Mouse (Mus musculus) C2C12 (cell line): ENCODE data around the gene Olfr66. TPM values are rescaled to one million over a fixed set of nuclear protein-coding genes. Genes with fewer than 3 reads are reported as not detected.

Experiments used
- H3K27me3 ChIP-seq: one replicate; pipeline ENCODE4 v1.6.1; 2011; ENCODE audit not compliant: control insufficient read depth, insufficient read depth, insufficient read length
- H3K36me3 ChIP-seq: one replicate; pipeline ENCODE4 v1.6.1; 2011; ENCODE audit not compliant: control insufficient read depth, insufficient read depth
- H3K4me3 ChIP-seq: one replicate; pipeline ENCODE4 v1.5.1; 2011; ENCODE audit warnings: mild to moderate bottlenecking, control low read depth; ENCODE audit not compliant: poor library complexity, insufficient read depth, severe bottlenecking
- H3K79me2 ChIP-seq: one replicate; pipeline ENCODE4 v1.6.1; 2011; ENCODE audit not compliant: control insufficient read depth, insufficient read depth
- H3K79me3 ChIP-seq: one replicate; pipeline ENCODE4 v1.6.1; 2011; ENCODE audit warnings: low read depth, control low read depth
- H3ac ChIP-seq: one replicate; pipeline ENCODE3; 2011; ENCODE audit warnings: low read depth; ENCODE audit not compliant: control insufficient read depth, insufficient read length
- CEBPB ChIP-seq: IDR thresholded peaks from one replicate; pipeline ENCODE4 v1.6.1; 2011; ENCODE audit warnings: low read depth, mild to moderate bottlenecking, control low read depth, moderate library complexity
- CTCF ChIP-seq: IDR thresholded peaks from one replicate; pipeline ENCODE4 v1.5.1; 2011; ENCODE audit not compliant: control insufficient read depth, insufficient read depth, insufficient read length
- FOSL1 ChIP-seq: IDR thresholded peaks from one replicate; pipeline ENCODE4 v1.8.0; 2011; ENCODE audit warnings: mild to moderate bottlenecking, low read length; ENCODE audit not compliant: poor library complexity, insufficient read depth, severe bottlenecking
- MAX ChIP-seq: IDR thresholded peaks from one replicate; pipeline ENCODE4 v1.6.1; 2011; ENCODE audit warnings: mild to moderate bottlenecking, control low read depth
- MYOD1 ChIP-seq: IDR thresholded peaks from one replicate; pipeline ENCODE4 v1.6.1; 2011; ENCODE audit warnings: low read depth; ENCODE audit not compliant: control insufficient read depth, insufficient read length
- MYOG ChIP-seq: IDR thresholded peaks from one replicate; pipeline ENCODE4 v1.6.1; 2011; ENCODE audit not compliant: control insufficient read depth, insufficient read length; ENCODE audit errors: extremely low read depth
- USF1 ChIP-seq: IDR thresholded peaks from one replicate; pipeline ENCODE4 v1.6.1; 2011; ENCODE audit warnings: low read depth, mild to moderate bottlenecking, control low read depth, moderate library complexity
- polyA plus RNA-seq: library from polyadenylated mRNA; unstranded; fragments of >200 nt; fragmentation: generic; extraction: Trizol; gene quantifications from one replicate; pipeline ENCODE4 v1.2.1, GENCODE M21; 2012; ENCODE audit warnings: missing spikeins

Olfr66 gene
- polyA plus RNA-seq, 1 experiment = not detected

- H3K27me3 ChIP-seq = no peaks in the 10 kb centered on the region
- no peak overlapping the region for H3ac ChIP-seq
- H3K79me3 ChIP-seq = no peaks in the 10 kb centered on the region
- H3K36me3 ChIP-seq = no peaks in the 10 kb centered on the region
- no peak overlapping the region for H3K4me3 ChIP-seq
- H3K79me2 ChIP-seq = no peaks in the 10 kb centered on the region
- TF ChIP-seq CEBPB (no peak), FOSL1 (no peak), MYOG (no peak), MAX (no peak), MYOD1 (no peak), USF1 (no peak), CTCF (no peak)
Observed at GRCm38 (mm10) chr7:103865716-103866115, 20.3 kb downstream of the Olfr66 start.

DNA sequence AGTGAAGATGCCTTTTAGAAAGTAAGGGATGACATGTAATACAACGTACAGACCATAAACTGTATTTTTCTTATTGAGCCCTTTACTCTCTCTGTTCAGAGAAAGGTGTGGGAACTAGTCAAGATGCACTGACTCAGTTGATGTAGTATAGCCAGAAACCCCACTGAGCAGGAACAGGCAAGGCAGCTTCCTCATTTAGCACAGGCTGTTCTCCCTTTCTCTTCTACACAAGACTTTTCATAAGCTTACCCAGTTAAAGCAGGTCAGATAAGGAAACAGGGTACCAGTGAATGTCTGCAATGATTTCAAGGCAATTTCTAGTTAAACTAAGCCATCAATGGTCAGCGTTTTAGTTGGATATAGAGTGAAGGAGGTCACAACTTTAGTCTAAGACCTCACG is 24.5 kb downstream of the Olfr66 start:
- TF ChIP-seq CEBPB (no peak), MYOG (no peak), MAX (no peak), FOSL1 (no peak), USF1 (no peak), MYOD1 (no peak), CTCF (no peak)
- H3K79me3 ChIP-seq = no peaks in the 10 kb centered on the region
- H3K27me3 ChIP-seq = no peaks in the 10 kb centered on the region
- no peak overlapping the region for H3K4me3 ChIP-seq
- no peaks in the 10 kb centered on the region for H3K79me2 ChIP-seq
- H3ac ChIP-seq = no peak overlapping the region
- no peaks in the 10 kb centered on the region for H3K36me3 ChIP-seq

GRCm38 (mm10) chr7:103860855-103861254 is 25.2 kb downstream of the Olfr66 start:
- Histone ChIP-seq H3K79me2 (no peaks in the 10 kb centered on the region), H3ac (no peak overlapping the region), H3K36me3 (no peaks in the 10 kb centered on the region), H3K79me3 (no peaks in the 10 kb centered on the region), H3K27me3 (no peaks in the 10 kb centered on the region), H3K4me3 (no peak overlapping the region)
- TF ChIP-seq MYOG = no peak
- TF ChIP-seq FOSL1 = peak; percentile 87
- peak; percentile 43 for TF ChIP-seq MYOD1
- no peak for TF ChIP-seq MAX

DNA sequence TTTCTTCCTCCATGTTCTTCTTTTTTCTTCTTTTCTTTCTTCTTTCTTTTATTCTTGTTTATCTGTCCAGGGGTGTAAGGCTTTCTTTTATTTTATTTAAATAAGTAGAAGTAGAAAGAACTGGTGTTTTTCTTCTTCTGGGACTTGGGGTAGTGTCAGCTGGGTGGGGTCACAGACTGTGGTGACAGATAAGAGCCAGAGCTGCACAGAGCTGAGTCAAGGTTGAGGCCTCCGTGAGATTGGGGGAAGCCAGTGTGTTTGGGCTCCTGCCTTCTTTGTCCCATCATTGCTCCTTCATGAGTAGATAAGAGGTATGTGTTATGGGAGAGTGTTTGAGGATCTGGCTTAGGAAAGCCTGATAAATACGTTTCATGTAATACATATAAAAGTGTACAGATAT is 27.0 kb downstream of the Olfr66 start:
- TF ChIP-seq USF1 (no peak), CTCF (no peak), CEBPB (no peak), MAX (no peak), MYOD1 (no peak), MYOG (no peak), FOSL1 (no peak)
- no peaks in the 10 kb centered on the region for H3K79me3 ChIP-seq
- H3K79me2 ChIP-seq = no peaks in the 10 kb centered on the region
- H3ac ChIP-seq = no peak overlapping the region
- H3K4me3 ChIP-seq = no peak overlapping the region
- H3K27me3 ChIP-seq = no peaks in the 10 kb centered on the region
- no peaks in the 10 kb centered on the region for H3K36me3 ChIP-seq

DNA sequence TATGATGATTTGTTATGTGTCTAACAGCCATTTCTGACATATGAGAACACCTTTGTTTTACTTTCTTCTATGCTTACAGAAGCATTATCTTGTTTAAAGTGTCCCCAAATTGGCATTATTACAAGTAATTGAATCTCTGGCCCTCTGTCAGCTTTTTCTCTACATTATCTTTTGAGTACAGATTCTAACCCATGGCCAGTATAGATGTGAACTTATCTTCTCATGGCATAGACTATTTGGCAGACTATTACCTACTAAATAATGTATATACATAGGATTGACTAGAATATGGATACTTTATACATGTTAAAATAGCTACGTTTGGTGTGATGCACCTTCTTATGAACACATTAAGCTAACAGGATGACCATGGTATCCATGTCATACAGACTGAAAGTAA is 31.4 kb downstream of the Olfr66 start:
- no peak overlapping the region for H3ac ChIP-seq
- H3K27me3 ChIP-seq = no peaks in the 10 kb centered on the region
- no peak for TF ChIP-seq CEBPB
- TF ChIP-seq MYOG = no peak
- TF ChIP-seq CTCF = no peak
- TF ChIP-seq FOSL1 = no peak
- no peak for TF ChIP-seq USF1
- TF ChIP-seq MAX = no peak
- TF ChIP-seq MYOD1 = no peak
- no peaks in the 10 kb centered on the region for H3K79me2 ChIP-seq
- no peaks in the 10 kb centered on the region for H3K36me3 ChIP-seq
- H3K79me3 ChIP-seq = no peaks in the 10 kb centered on the region
- H3K4me3 ChIP-seq = no peak overlapping the region

- Histone ChIP-seq H3K27me3 (no peaks in the 10 kb centered on the region), H3K4me3 (no peak within 1 kb of the TSS)
- TF ChIP-seq MAX (no peak), MYOG (no peak), MYOD1 (no peak), USF1 (no peak), FOSL1 (no peak), CTCF (no peak), CEBPB (no peak)
Observed at GRCm38 (mm10) chr7:103853090-103853489, 33.0 kb downstream of the Olfr66 start, which contains the start of gene Hbb-y. TSS of gene Hbb-y (minus strand) at chr7:103853216.

More at GRCm38 (mm10) chr7:103853090-103853489, 33.0 kb downstream of the Olfr66 start, which contains the start of gene Hbb-y:
- H3K79me2 ChIP-seq = no peaks in the 10 kb centered on the region
- H3ac ChIP-seq = no peak within 1 kb of the TSS
- no peaks in the 10 kb centered on the region for H3K36me3 ChIP-seq
- no peaks in the 10 kb centered on the region for H3K79me3 ChIP-seq
